Mouse (Mus musculus): Measurements from ENCODE around the gene Muc3a.

DNA sequence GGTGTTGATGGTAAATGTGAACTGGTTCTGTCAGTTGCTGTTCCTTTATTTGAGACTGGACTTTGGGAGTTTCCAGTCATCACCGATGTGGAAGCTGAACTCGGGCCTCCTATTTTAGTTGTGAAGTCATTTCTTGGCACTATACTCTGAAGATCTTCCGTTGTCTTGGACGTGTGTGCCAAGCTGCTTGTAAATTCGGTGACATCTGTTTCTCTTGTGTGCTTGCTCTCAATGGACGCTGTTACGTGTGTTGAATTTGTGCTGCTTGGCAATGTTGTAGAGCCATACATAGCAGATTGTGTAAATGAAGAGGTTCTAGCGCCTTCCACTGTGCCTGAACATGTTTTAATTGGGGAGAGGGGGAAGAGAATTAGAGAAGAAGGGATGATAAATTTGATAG is 26.8 kb downstream of the Muc3a start:
- TF ChIP-seq CTCF (IDR thresholded peaks at IDR 0.05; ENCODE audit: extremely low read depth, insufficient read length, insufficient replicate concordance, low read depth, low read length) (no peak), POLR2A (IDR thresholded peaks at IDR 0.05; ENCODE audit: low read depth, low read length) (no peak)

All from small intestine, adult 2 months (tissue).